Mouse (Mus musculus) small intestine, adult 2 months (tissue): ENCODE data around the gene Igdcc4. TPM values are rescaled to one million over a fixed set of nuclear protein-coding genes. Genes with fewer than 3 reads are reported as not detected.

Experiments used
- H3K27ac ChIP-seq: fragments of 200-500 bp; 2 replicates; pipeline ENCODE4 v1.5.1; 2012; ENCODE audit warnings: low read depth, low read length, control low read depth, inconsistent platforms; ENCODE audit not compliant: insufficient read depth
- H3K27me3 ChIP-seq: fragments of 200-500 bp; 2 replicates; pipeline ENCODE4 v1.6.1; 2012; ENCODE audit warnings: mild to moderate bottlenecking, moderate library complexity, low read length, inconsistent platforms; ENCODE audit not compliant: control insufficient read depth, insufficient read depth
- H3K36me3 ChIP-seq: fragments of 200-500 bp; 2 replicates; pipeline ENCODE4 v1.6.1; 2012; ENCODE audit warnings: mild to moderate bottlenecking, low read length, control low read depth, inconsistent platforms; ENCODE audit not compliant: control insufficient read depth, insufficient read depth
- H3K4me1 ChIP-seq: fragments of 200-500 bp; 2 replicates; pipeline ENCODE4 v1.6.1; 2012; ENCODE audit warnings: low read length, inconsistent platforms, mixed read lengths; ENCODE audit not compliant: control insufficient read depth, insufficient read depth, insufficient read length
- H3K4me3 ChIP-seq: fragments of 200-500 bp; 2 replicates; pipeline ENCODE4 v1.5.1; 2012; ENCODE audit warnings: low read depth, mild to moderate bottlenecking, control low read depth, inconsistent platforms, low read length, moderate library complexity
- CTCF ChIP-seq: fragments of 200-500 bp; IDR thresholded peaks from 2 replicates; pipeline ENCODE4 v1.5.1; 2012; ENCODE audit warnings: low read depth, mild to moderate bottlenecking, control low read depth, inconsistent platforms, low read length, moderate library complexity, mixed read lengths; ENCODE audit not compliant: insufficient replicate concordance, insufficient read length; ENCODE audit errors: extremely low read depth
- POLR2A ChIP-seq: fragments of 200-500 bp; IDR thresholded peaks from 2 replicates; pipeline ENCODE4 v1.6.1; 2012; ENCODE audit warnings: low read depth, mild to moderate bottlenecking, control low read depth, inconsistent platforms, low read length, moderate library complexity
- WGBS: fragments of 180-500 bp; shearing (Covaris S2); methylation state at CpG from one replicate; pipeline ENCODE4 v1.1.7; 2018; 5-methylcytosine and 5-hydroxymethylcytosine counted together
- polyA plus RNA-seq: library from polyadenylated mRNA; depleted of rRNA; stranded (reverse); fragments of >200 nt; gene quantifications from 2 replicates; pipeline ENCODE4 v1.2.3, GENCODE M21; 2012

Gene Igdcc4
- polyA plus RNA-seq, 1 experiment, result 2.3 TPM

GRCm38 (mm10) chr9:65102377-65103172, 1.3 kb downstream of the Igdcc4 start:
- no peak overlapping the region for H3K27ac ChIP-seq
- TF ChIP-seq POLR2A, result no peak
- TF ChIP-seq CTCF, result no peak
- H3K27me3 ChIP-seq, result peaks cover 11% of the 10 kb centered on the region
- no peaks in the 10 kb centered on the region for H3K36me3 ChIP-seq
- peak overlapping the region; percentile 56 for H3K4me3 ChIP-seq
- H3K4me1 ChIP-seq, result peaks cover 12% of the 10 kb centered on the region
- 49% methylated on average over 36 of the region's 36 CpGs for WGBS

- Histone ChIP-seq H3K4me3 (no peak overlapping the region), H3K27ac (no peak overlapping the region)
These were observed 2.0 kb downstream of the Igdcc4 start for GRCm38 (mm10) chr9:65103173-65103752.

GRCm38 (mm10) chr9:65106821-65107220, 5.5 kb downstream of the Igdcc4 start:
- TF ChIP-seq CTCF, result no peak
- no peak for TF ChIP-seq POLR2A
- Histone ChIP-seq H3K27ac (no peak overlapping the region), H3K4me3 (no peak overlapping the region), H3K27me3 (peaks cover 11% of the 10 kb centered on the region; the same call in 1 of the 2 replicates), H3K36me3 (no peaks in the 10 kb centered on the region), H3K4me1 (peaks cover 10% of the 10 kb centered on the region; the same call in 1 of the 2 replicates)
- 49% methylated on average over 4 of the region's 4 CpGs for WGBS

More at GRCm38 (mm10) chr9:65103173-65103752, 2.0 kb downstream of the Igdcc4 start:
- WGBS, result 64% methylated on average over 8 of the region's 8 CpGs
- Histone ChIP-seq H3K27me3 (peaks cover 11% of the 10 kb centered on the region), H3K36me3 (no peaks in the 10 kb centered on the region), H3K4me1 (peaks cover 12% of the 10 kb centered on the region)
- no peak for TF ChIP-seq POLR2A
- TF ChIP-seq CTCF, result no peak

- Histone ChIP-seq H3K27me3 (0 out of 2 replicates have a peak, but pooled peaks cover 4% of the 10 kb centered on the region), H3K36me3 (no peaks in the 10 kb centered on the region), H3K4me1 (peaks cover 7% of the 10 kb centered on the region; the same call in 1 of the 2 replicates), H3K27ac (no peak overlapping the region), H3K4me3 (no peak overlapping the region)
- TF ChIP-seq POLR2A (no peak), CTCF (no peak)
- 29% methylated on average over 1 of the region's 1 CpGs for WGBS
These were observed 6.6 kb downstream of the Igdcc4 start for GRCm38 (mm10) chr9:65107893-65108292.

GRCm38 (mm10) chr9:65109132-65110072, 8.1 kb downstream of the Igdcc4 start:
- Histone ChIP-seq H3K4me3 (peak overlapping the region; percentile 28), H3K36me3 (no peaks in the 10 kb centered on the region), H3K4me1 (peaks cover 7% of the 10 kb centered on the region; the same call in 1 of the 2 replicates), H3K27me3 (no peaks in the 10 kb centered on the region), H3K27ac (peak overlapping the region; percentile 11)
- 18% methylated on average over 24 of the region's 24 CpGs for WGBS
- TF ChIP-seq CTCF (no peak), POLR2A (no peak)

- H3K4me3 ChIP-seq, result no peak overlapping the region
- TF ChIP-seq POLR2A, result no peak
- no peak for TF ChIP-seq CTCF
- 74% methylated on average over 5 of the region's 5 CpGs for WGBS
- H3K27me3 ChIP-seq, result no peaks in the 10 kb centered on the region
- no peak overlapping the region for H3K27ac ChIP-seq
- peaks cover 6% of the 10 kb centered on the region; the same call in 1 of the 2 replicates for H3K4me1 ChIP-seq
- H3K36me3 ChIP-seq, result no peaks in the 10 kb centered on the region
These were observed 10.4 kb downstream of the Igdcc4 start for GRCm38 (mm10) chr9:65111698-65112097.
